Mouse (Mus musculus): ENCODE results near the gene Cdkal1.

DNA sequence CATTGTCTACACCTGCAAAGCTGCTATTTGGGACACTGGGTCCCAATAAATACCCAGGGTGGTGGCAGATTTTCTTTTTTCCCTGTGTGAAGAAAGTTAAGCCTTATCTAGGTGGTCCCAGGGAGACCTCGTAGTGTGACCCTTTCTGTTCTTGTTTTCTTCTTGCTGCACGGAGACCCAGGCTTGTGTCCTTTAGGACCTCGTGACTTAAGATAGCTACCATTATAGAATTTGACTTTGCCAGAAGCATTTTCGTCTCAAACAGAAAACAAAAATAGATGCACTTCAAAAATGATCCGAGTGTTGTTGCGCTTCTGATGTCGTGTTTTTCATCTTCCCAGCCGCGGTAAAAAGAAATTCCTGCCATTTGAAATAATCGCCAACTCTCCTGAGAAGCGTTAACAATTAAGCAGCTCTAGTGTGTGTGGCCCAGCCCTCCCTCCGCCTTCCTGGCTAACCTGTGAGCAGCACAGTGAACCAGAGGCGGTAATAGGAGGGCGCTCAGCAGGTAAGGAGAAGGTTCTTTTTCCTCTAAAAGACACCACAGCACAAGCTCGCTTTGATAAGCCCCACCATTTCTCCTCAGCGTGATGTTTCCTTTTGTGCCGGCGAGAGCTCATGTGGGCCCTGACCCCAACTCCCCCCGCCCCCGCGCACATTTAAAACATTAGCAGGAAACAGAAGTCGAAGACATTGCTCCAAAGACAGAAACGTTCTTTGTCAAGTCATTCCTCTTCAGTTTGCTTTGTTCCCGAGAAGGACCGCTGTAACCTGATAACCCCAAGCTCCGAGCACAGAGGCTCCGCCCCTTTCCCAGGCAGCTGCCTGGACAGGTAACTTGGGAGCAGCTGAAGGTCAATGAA lies 645.1 kb downstream of the Cdkal1 start:
- no peak for TF ChIP-seq CTCF (IDR thresholded peaks at IDR 0.05; ENCODE audit: extremely low read depth, insufficient read depth, insufficient read length, insufficient replicate concordance)
- no peak for TF ChIP-seq POLR2A (IDR thresholded peaks at IDR 0.05; ENCODE audit: low read depth, low read length)
